Mouse (Mus musculus) CH12.LX (cell line): ENCODE measurements at regions not wholly inside any gene's neighbourhood (a gene's known extent, or its start where the extent isn't known, plus 50 kb on each side); places are given as distances from the start of the nearest gene placed in this dataset.

Source experiments
- DNase-seq: peaks from one replicate; pipeline ENCODE4 v3.0.0-alpha.2; 2013; ENCODE audit errors: extremely low read depth
- H3K27ac ChIP-seq: 2 replicates; pipeline ENCODE4 v1.5.1; 2012; ENCODE audit warnings: low read depth, mild to moderate bottlenecking, control low read depth, moderate library complexity; ENCODE audit not compliant: insufficient read depth
- H3K27me3 ChIP-seq: replicated peaks from 2 replicates; pipeline ENCODE3; 2012; ENCODE audit warnings: inconsistent platforms
- H3K36me3 ChIP-seq, 2 experiments: replicated peaks in 1 of 2; 2 replicates each; pipeline versions ENCODE3 to v1.6.1; 2012; ENCODE audit warnings: inconsistent platforms in 1 of 2, low read length in 1 of 2, mild to moderate bottlenecking in 1 of 2, mixed read lengths in 1 of 2, moderate library complexity in 1 of 2; ENCODE audit not compliant: control insufficient read depth in 1 of 2, insufficient read depth in 1 of 2
- H3K4me1 ChIP-seq, 2 experiments: 2 replicates each; pipeline ENCODE4 v1.6.1; 2012; ENCODE audit warnings: inconsistent platforms in 1 of 2, moderate library complexity in 1 of 2; ENCODE audit not compliant: insufficient read depth in 2 of 2, control insufficient read depth in 1 of 2
- H3K4me2 ChIP-seq: 2 replicates; pipeline ENCODE4 v1.6.1; 2012; ENCODE audit warnings: low read depth, mild to moderate bottlenecking, control low read depth; ENCODE audit not compliant: poor library complexity, insufficient read depth, severe bottlenecking
- H3K4me3 ChIP-seq, 3 experiments: fragments of 150-350 bp in 1 of 3; sonication (generic) in 1 of 3; replicated peaks in 1 of 3; 2 replicates each; pipeline versions ENCODE3 to v1.5.1; 2011 to 2012; ENCODE audit warnings: low read depth in 2 of 3, low read length in 2 of 3, mild to moderate bottlenecking in 2 of 3, moderate library complexity in 2 of 3, control low read depth in 1 of 3, improper control_type of control experiment in 1 of 3, inconsistent platforms in 1 of 3, mixed read lengths in 1 of 3; ENCODE audit not compliant: poor library complexity in 1 of 3
- H3K79me2 ChIP-seq: replicated peaks from 2 replicates; pipeline ENCODE4 v1.6.1; 2012; ENCODE audit warnings: mild to moderate bottlenecking, moderate library complexity; ENCODE audit not compliant: control insufficient read depth, poor library complexity, insufficient read depth, severe bottlenecking; ENCODE audit errors: extremely low read depth
- H3K9ac ChIP-seq: 2 replicates; pipeline ENCODE4 v1.6.1; 2012; ENCODE audit warnings: low read depth, mild to moderate bottlenecking, control low read depth, moderate library complexity; ENCODE audit not compliant: insufficient read depth
- H3K9me3 ChIP-seq: replicated peaks from 2 replicates; pipeline ENCODE3; 2012; ENCODE audit warnings: low read length, inconsistent platforms, mixed read lengths
- BHLHE40 ChIP-seq: IDR thresholded peaks from 2 replicates; pipeline ENCODE4 v1.6.1; 2011; ENCODE audit warnings: mild to moderate bottlenecking, low read depth, low read length, improper control_type of control experiment
- CHD2 ChIP-seq: IDR thresholded peaks from 2 replicates; pipeline ENCODE4 v1.6.1; 2011; ENCODE audit warnings: low read length, improper control_type of control experiment
- CTCF ChIP-seq, 2 experiments: IDR thresholded peaks in 1 of 2; conservative IDR thresholded peaks in 1 of 2; 2 replicates each; pipeline ENCODE4 v1.5.1; 2011 to 2012; ENCODE audit warnings: low read depth in 2 of 2, low read length in 2 of 2, improper control_type of control experiment in 1 of 2, inconsistent platforms in 1 of 2, mild to moderate bottlenecking in 1 of 2, moderate library complexity in 1 of 2
- ELF1 ChIP-seq: IDR thresholded peaks from 2 replicates; pipeline ENCODE4 v1.6.1; 2014; ENCODE audit warnings: low read depth, mild to moderate bottlenecking, inconsistent platforms, low read length, improper control_type of control experiment
- GABPA ChIP-seq: IDR thresholded peaks from 2 replicates; pipeline ENCODE4 v1.6.1; 2012; ENCODE audit warnings: low read depth, low read length, improper control_type of control experiment, inconsistent platforms; ENCODE audit not compliant: insufficient replicate concordance
- IRF4 ChIP-seq: IDR thresholded peaks from 2 replicates; pipeline ENCODE4 v1.6.1; 2014; ENCODE audit warnings: low read depth, mild to moderate bottlenecking, inconsistent platforms, low read length, improper control_type of control experiment
- JUND ChIP-seq: conservative IDR thresholded peaks from 2 replicates; pipeline ENCODE4 v1.6.1; 2011; ENCODE audit warnings: low read depth, low read length, improper control_type of control experiment
- KAT2A ChIP-seq: IDR thresholded peaks from 2 replicates; pipeline ENCODE4 v1.6.1; 2012; ENCODE audit warnings: low read length, improper control_type of control experiment, inconsistent platforms; ENCODE audit not compliant: insufficient replicate concordance
- MXI1 ChIP-seq: IDR thresholded peaks from 2 replicates; pipeline ENCODE4 v1.6.1; 2011; ENCODE audit warnings: mild to moderate bottlenecking, low read depth, low read length, improper control_type of control experiment
- MYC ChIP-seq: IDR thresholded peaks from 2 replicates; pipeline ENCODE4 v1.6.1; 2011; ENCODE audit warnings: low read depth, mild to moderate bottlenecking, improper control_type of control experiment, low read length
- NRF1 ChIP-seq: IDR thresholded peaks from 2 replicates; pipeline ENCODE4 v1.6.1; 2014; ENCODE audit warnings: low read depth, mild to moderate bottlenecking, inconsistent platforms, low read length, improper control_type of control experiment, moderate library complexity
- PAX5 ChIP-seq: IDR thresholded peaks from 2 replicates; pipeline ENCODE4 v1.6.1; 2012; ENCODE audit warnings: low read length, inconsistent platforms, mixed read lengths
- POLR2A ChIP-seq: IDR thresholded peaks from 2 replicates; pipeline ENCODE4 v1.6.1; 2011; ENCODE audit warnings: low read depth, mild to moderate bottlenecking, improper control_type of control experiment, low read length
- RAD21 ChIP-seq: IDR thresholded peaks from 2 replicates; pipeline ENCODE4 v1.6.1; 2011; ENCODE audit warnings: low read depth, mild to moderate bottlenecking, low read length, improper control_type of control experiment, moderate library complexity
- TCF12 ChIP-seq: IDR thresholded peaks from 2 replicates; pipeline ENCODE4 v1.6.1; 2014; ENCODE audit warnings: low read depth, mild to moderate bottlenecking, inconsistent platforms, low read length, improper control_type of control experiment
- USF2 ChIP-seq: conservative IDR thresholded peaks from 2 replicates; pipeline ENCODE4 v1.6.1; 2011; ENCODE audit warnings: low read depth, low read length, improper control_type of control experiment
- ZC3H11A ChIP-seq: IDR thresholded peaks from 2 replicates; pipeline ENCODE4 v1.6.1; 2012; ENCODE audit warnings: low read depth, mild to moderate bottlenecking, inconsistent platforms, low read length, improper control_type of control experiment
- dilution Hi-C: fragments of 300-500 bp; cut with MboI; formaldehyde crosslinking; loops from 2 replicates; pipeline ENCODE4 v1.14.3; 2020; ENCODE audit warnings: low sequenced_read_pairs; ENCODE audit not compliant: extremely low pct_unique_long_range_greater_than_20kb, extremely low pct_ligation_motif_present
- in situ Hi-C: fragments of 300-500 bp; cut with MboI; formaldehyde crosslinking; loops from 3 replicates; pipeline ENCODE4 v1.14.3; 2019; ENCODE audit warnings: low sequenced_read_pairs, low pct_ligation_motif_present, low pct_unique_long_range_greater_than_20kb, mixed read lengths

GRCm38 (mm10) chr4:148376439-148376838 is 68.1 kb downstream of the Ubiad1 start:
- peaks cover 16% of the 10 kb centered on the region for H3K9me3 ChIP-seq
- dilution Hi-C loops: no loop called here
- no peak overlapping the region for H3K4me2 ChIP-seq
- H3K36me3 ChIP-seq: no peaks in the 10 kb centered on the region
- H3K4me3 ChIP-seq: no peak overlapping the region
- no peak for DNase-seq
- peaks cover 73% of the 10 kb centered on the region for H3K27me3 ChIP-seq
- H3K9ac ChIP-seq: no peak overlapping the region
- H3K27ac ChIP-seq: no peak overlapping the region
- no peak for TF ChIP-seq JUND
- TF ChIP-seq, all 38 proteins: peak for 0
- in situ Hi-C loops: no loop called here
- H3K4me1 ChIP-seq: peaks cover 3 to 5% of the 10 kb centered on the region in 2 experiments; a peak in 2 of 4 replicates
- no peaks in the 10 kb centered on the region for H3K79me2 ChIP-seq

- dilution Hi-C loops (no loop called here), in situ Hi-C loops (no loop called here)
- H3K4me1 ChIP-seq: peaks cover 5% of the 10 kb centered on the region in 2 experiments; a peak in 3 of 4 replicates
- H3K36me3 ChIP-seq: no peaks in the 10 kb centered on the region
- H3K4me2 ChIP-seq: no peak overlapping the region
- H3K79me2 ChIP-seq: no peaks in the 10 kb centered on the region
- peaks cover 15% of the 10 kb centered on the region for H3K9me3 ChIP-seq
- H3K4me3 ChIP-seq: no peak overlapping the region
- peaks cover 55% of the 10 kb centered on the region for H3K27me3 ChIP-seq
- no peak overlapping the region for H3K9ac ChIP-seq
- DNase-seq: no peak
- no peak for TF ChIP-seq ZC3H11A
- no peak for TF ChIP-seq RAD21
- TF ChIP-seq NRF1: no peak
- no peak for TF ChIP-seq MYC
- no peak for TF ChIP-seq POLR2A
- no peak for TF ChIP-seq KAT2A
- no peak for TF ChIP-seq ELF1
- no peak for TF ChIP-seq GABPA
- TF ChIP-seq MXI1: no peak
- no peak for TF ChIP-seq CTCF (conservative IDR thresholded peaks at IDR 0.05 in 1 of 2, IDR thresholded peaks at IDR 0.05 in 1 of 2; ENCODE audit: low read depth in 2 of 2, low read length in 2 of 2)
- no peak for TF ChIP-seq PAX5
- TF ChIP-seq USF2: no peak
- TF ChIP-seq TCF12: no peak
- no peak for TF ChIP-seq IRF4
- no peak overlapping the region for H3K27ac ChIP-seq
These were observed 73.1 kb downstream of the Ubiad1 start for GRCm38 (mm10) chr4:148371489-148371888.

GRCm38 (mm10) chr4:148367671-148368070 is 76.9 kb downstream of the Ubiad1 start:
- H3K4me3 ChIP-seq: no peak overlapping the region
- no peak overlapping the region for H3K27ac ChIP-seq
- no peak for DNase-seq
- dilution Hi-C loops: no loop called here
- H3K9me3 ChIP-seq: peaks cover 8% of the 10 kb centered on the region
- no peak overlapping the region for H3K9ac ChIP-seq
- TF ChIP-seq BHLHE40 (no peak), CHD2 (no peak)
- no peak overlapping the region for H3K4me2 ChIP-seq
- in situ Hi-C loops: no loop called here
- no peaks in the 10 kb centered on the region for H3K79me2 ChIP-seq
- peaks cover 0 to 5% of the 10 kb centered on the region in 2 experiments; a peak in 1 of 4 replicates for H3K4me1 ChIP-seq
- H3K27me3 ChIP-seq: peaks cover 52% of the 10 kb centered on the region
- H3K36me3 ChIP-seq: no peaks in the 10 kb centered on the region
